Mouse (Mus musculus) ES-E14 (cell line): ENCODE results near the gene Acp6.

ENCODE experiments used
- CHD2 ChIP-seq: IDR thresholded peaks from 2 replicates; pipeline ENCODE4 v1.6.1; 2014; ENCODE audit warnings: mild to moderate bottlenecking, low read depth, low read length, inconsistent platforms
- HCFC1 ChIP-seq: IDR thresholded peaks from 2 replicates; pipeline ENCODE4 v1.6.1; 2012; ENCODE audit warnings: low read length, inconsistent platforms, borderline replicate concordance; ENCODE audit not compliant: insufficient read depth
- MAFK ChIP-seq: IDR thresholded peaks from 2 replicates; pipeline ENCODE4 v1.6.1; 2014; ENCODE audit warnings: mild to moderate bottlenecking, low read depth, low read length, inconsistent platforms; ENCODE audit not compliant: insufficient read depth
- ZC3H11A ChIP-seq: IDR thresholded peaks from 2 replicates; pipeline ENCODE4 v1.6.1; 2012; ENCODE audit warnings: low read depth, mild to moderate bottlenecking, inconsistent platforms, low read length, borderline replicate concordance
- ZNF384 ChIP-seq: IDR thresholded peaks from 2 replicates; pipeline ENCODE4 v1.6.1; 2012; ENCODE audit warnings: low read depth, low read length, inconsistent platforms

GRCm38 (mm10) chr3:97159986-97160385 lies 1.4 kb downstream of the Acp6 start:
- TF ChIP-seq ZNF384 (no peak), HCFC1 (no peak), CHD2 (no peak), MAFK (no peak), ZC3H11A (no peak)
